Mouse (Mus musculus) myocyte (in vitro differentiated cells): ENCODE measurements around the gene Iqgap1.

ENCODE experiments used
- E2F4 ChIP-seq: IDR thresholded peaks from one replicate; pipeline ENCODE4 v1.6.1; 2011; ENCODE audit warnings: mild to moderate bottlenecking, control low read depth, moderate library complexity; ENCODE audit not compliant: insufficient read depth
- MAX ChIP-seq: IDR thresholded peaks from one replicate; pipeline ENCODE4 v1.6.1; 2011; ENCODE audit warnings: low read depth, mild to moderate bottlenecking, control low read depth
- MYOD1 ChIP-seq, 3 experiments: IDR thresholded peaks; one replicate each; pipeline ENCODE4 v1.6.1; 2011; ENCODE audit warnings: control low read depth in 2 of 3, low read depth in 2 of 3, mild to moderate bottlenecking in 2 of 3, moderate library complexity in 1 of 3; ENCODE audit not compliant: insufficient read length in 2 of 3, control insufficient read depth in 1 of 3
- POLR2A ChIP-seq: IDR thresholded peaks from one replicate; pipeline ENCODE4 v1.6.1; 2011; ENCODE audit warnings: low read depth, mild to moderate bottlenecking, control low read depth, moderate library complexity; ENCODE audit not compliant: insufficient read length
- TCF12 ChIP-seq: IDR thresholded peaks from one replicate; pipeline ENCODE4 v1.6.1; 2011; ENCODE audit warnings: mild to moderate bottlenecking, control low read depth; ENCODE audit not compliant: poor library complexity, insufficient read depth, severe bottlenecking
- TCF3 ChIP-seq: IDR thresholded peaks from one replicate; pipeline ENCODE4 v1.6.1; 2011; ENCODE audit warnings: low read depth, control low read depth; ENCODE audit not compliant: insufficient read length

DNA sequence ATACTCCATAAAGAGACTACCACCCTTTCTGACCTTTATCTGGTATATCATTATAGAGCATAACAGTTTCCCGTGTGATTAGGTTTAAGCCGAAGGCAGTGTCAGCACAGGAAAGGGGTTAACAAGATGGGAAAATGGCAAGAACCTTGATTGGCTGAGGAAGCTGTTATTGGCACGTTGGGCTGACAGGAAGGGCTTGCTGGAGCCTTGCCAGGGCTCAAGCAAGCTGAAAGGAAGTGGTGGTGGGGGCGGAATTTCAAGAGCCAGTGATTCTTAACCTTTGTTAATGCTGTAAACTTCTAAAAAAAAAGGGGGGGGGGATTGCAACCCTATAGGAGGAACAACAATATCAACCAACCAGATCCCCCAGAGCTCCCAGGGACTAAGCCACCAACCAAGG, 6.4 kb upstream of the Iqgap1 start:
- TF ChIP-seq POLR2A (no peak), MAX (no peak), TCF12 (no peak), TCF3 (no peak), MYOD1 (IDR thresholded peaks at IDR 0.05; ENCODE audit: control insufficient read depth in 1 of 3, insufficient read length in 2 of 3, low read depth in 2 of 3) (no peak), E2F4 (no peak)
